Mouse (Mus musculus): Measurements from ENCODE around the gene Gm20431. TPM values are rescaled to one million over a fixed set of nuclear protein-coding genes. Genes with fewer than 3 reads are reported as not detected.

Gm20431 gene
- polyA plus RNA-seq, 1 experiment = 41.0 TPM

DNA sequence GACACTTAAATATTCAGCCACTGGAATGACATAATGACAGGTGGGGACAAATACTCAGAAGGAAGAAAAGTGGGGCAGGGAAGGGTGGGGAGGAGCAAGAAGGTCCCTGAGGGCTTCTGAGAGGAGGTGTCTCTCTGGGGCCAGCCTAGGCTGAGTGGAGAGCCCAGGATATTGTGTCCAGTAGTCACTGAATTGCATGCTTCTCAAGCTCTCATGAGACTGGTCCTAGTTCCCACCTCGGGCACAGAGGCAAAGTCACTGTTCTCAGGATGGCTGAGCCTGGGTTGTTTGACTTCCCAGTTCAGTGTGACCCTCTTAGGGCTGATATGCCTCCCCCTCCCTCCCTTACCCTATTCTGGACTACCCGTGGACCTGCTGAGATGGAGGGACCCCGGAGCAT, 31.5 kb upstream of the Gm20431 start:
- TF ChIP-seq CTCF (IDR thresholded peaks at IDR 0.05; ENCODE audit: control insufficient read depth, insufficient read depth, insufficient replicate concordance, low read depth, low read length) (no peak), POLR2A (IDR thresholded peaks at IDR 0.05; ENCODE audit: control insufficient read depth, low read depth, low read length) (no peak)
- no peak overlapping the region for H3K4me3 ChIP-seq (ENCODE audit: control insufficient read depth, low read depth, low read length)
- no peaks in the 10 kb centered on the region for H3K27me3 ChIP-seq (ENCODE audit: control insufficient read depth, insufficient read depth, low read length)
- peaks cover 14% of the 10 kb centered on the region for H3K4me1 ChIP-seq (ENCODE audit: control insufficient read depth, insufficient read depth, low read length)
- no peak overlapping the region for H3K27ac ChIP-seq (ENCODE audit: control insufficient read depth, insufficient read depth, low read depth, low read length)
- H3K36me3 ChIP-seq (ENCODE audit: control insufficient read depth, insufficient read depth, low read length) = no peaks in the 10 kb centered on the region

DNA sequence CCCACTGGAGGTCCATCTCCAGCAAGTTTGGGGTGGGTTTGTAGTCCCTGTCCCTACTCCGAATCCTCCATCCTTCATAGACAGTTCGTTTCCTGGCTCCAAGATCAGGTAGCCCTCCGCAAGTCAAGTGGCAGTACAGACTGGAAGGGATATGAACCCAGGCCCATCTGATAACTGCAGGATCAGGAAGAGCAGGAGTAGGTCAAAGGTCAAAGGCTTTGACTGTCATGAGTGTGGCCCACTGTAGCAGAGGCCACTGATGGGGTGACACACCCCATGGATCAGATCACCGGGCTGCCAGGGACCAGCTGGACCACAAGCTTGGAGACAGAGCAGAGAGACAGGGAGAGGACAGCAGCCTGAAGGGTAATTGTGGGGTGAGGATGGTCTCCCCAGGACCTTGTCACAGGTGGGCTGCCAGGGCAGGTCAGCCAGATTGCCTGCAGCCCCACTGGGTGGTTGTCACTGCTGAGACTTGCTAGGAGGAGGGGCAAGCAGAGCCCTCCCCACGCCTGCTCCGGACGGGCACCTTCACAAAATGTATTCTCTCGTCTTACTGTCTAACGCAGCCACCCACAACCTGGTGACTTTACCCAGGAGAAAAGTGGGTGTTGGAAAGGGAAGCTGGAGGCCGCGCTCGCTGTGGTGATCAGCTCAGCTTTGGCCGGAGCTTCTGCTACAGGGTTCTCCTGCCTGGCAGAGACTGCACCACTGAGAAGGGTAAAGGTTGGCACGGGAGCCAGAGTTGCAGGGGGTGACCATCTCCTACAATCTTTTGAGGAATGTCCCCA, 30.8 kb upstream of the Gm20431 start:
- H3K4me1 ChIP-seq (ENCODE audit: control insufficient read depth, insufficient read depth, low read length) = peaks cover 14% of the 10 kb centered on the region
- H3K4me3 ChIP-seq (ENCODE audit: control insufficient read depth, low read depth, low read length) = no peak overlapping the region
- H3K27ac ChIP-seq (ENCODE audit: control insufficient read depth, insufficient read depth, low read depth, low read length) = no peak overlapping the region
- TF ChIP-seq CTCF (IDR thresholded peaks at IDR 0.05; ENCODE audit: control insufficient read depth, insufficient read depth, insufficient replicate concordance, low read depth, low read length) (no peak), POLR2A (IDR thresholded peaks at IDR 0.05; ENCODE audit: control insufficient read depth, low read depth, low read length) (no peak)
- H3K27me3 ChIP-seq (ENCODE audit: control insufficient read depth, insufficient read depth, low read length) = no peaks in the 10 kb centered on the region
- no peaks in the 10 kb centered on the region for H3K36me3 ChIP-seq (ENCODE audit: control insufficient read depth, insufficient read depth, low read length)

DNA sequence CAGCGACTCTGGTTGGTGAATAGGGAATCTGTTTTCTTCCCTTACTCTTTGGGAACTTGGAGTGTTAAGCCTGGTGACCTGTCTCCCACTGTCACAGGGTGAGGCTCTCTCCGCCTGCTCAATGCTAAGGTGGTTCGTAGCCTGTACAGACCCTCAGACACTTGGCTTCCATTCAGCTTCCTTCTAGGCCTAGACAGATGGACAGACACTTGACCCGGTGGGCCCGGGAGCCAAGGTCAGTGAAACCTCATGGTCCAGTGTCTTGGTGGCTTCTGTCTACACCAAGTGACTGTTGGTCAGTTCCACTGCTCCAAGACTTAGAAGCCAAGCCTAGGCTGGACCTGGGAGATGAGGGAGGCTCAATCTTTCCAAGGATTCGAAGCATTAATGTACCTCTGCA, 30.1 kb upstream of the Gm20431 start:
- peaks cover 14% of the 10 kb centered on the region for H3K4me1 ChIP-seq (ENCODE audit: control insufficient read depth, insufficient read depth, low read length)
- H3K27ac ChIP-seq (ENCODE audit: control insufficient read depth, insufficient read depth, low read depth, low read length) = no peak overlapping the region
- H3K27me3 ChIP-seq (ENCODE audit: control insufficient read depth, insufficient read depth, low read length) = no peaks in the 10 kb centered on the region
- no peak for TF ChIP-seq CTCF (IDR thresholded peaks at IDR 0.05; ENCODE audit: control insufficient read depth, insufficient read depth, insufficient replicate concordance, low read depth, low read length)
- TF ChIP-seq POLR2A (IDR thresholded peaks at IDR 0.05; ENCODE audit: control insufficient read depth, low read depth, low read length) = no peak
- H3K4me3 ChIP-seq (ENCODE audit: control insufficient read depth, low read depth, low read length) = no peak overlapping the region
- no peaks in the 10 kb centered on the region for H3K36me3 ChIP-seq (ENCODE audit: control insufficient read depth, insufficient read depth, low read length)

DNA sequence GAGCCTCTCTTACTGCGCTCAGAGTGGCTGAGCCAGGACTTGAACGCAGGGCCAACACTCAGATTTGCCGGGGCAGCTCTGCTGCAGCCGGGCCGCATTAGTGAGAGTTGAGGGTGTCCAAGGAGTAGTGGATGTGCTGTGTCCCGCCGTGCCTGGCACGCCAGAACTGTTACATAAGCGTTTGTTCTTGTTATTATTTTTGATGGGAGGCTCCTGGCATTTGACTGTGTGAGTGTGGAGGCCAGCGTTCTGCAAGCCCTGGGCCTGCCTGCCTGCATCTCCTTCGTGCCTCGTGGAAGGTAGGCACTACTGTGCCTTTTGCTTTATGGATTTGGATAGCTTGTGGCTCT, 29.6 kb upstream of the Gm20431 start:
- Histone ChIP-seq H3K27ac (ENCODE audit: control insufficient read depth, insufficient read depth, low read depth, low read length) (no peak overlapping the region), H3K36me3 (ENCODE audit: control insufficient read depth, insufficient read depth, low read length) (no peaks in the 10 kb centered on the region), H3K4me1 (ENCODE audit: control insufficient read depth, insufficient read depth, low read length) (peaks cover 14% of the 10 kb centered on the region), H3K27me3 (ENCODE audit: control insufficient read depth, insufficient read depth, low read length) (no peaks in the 10 kb centered on the region), H3K4me3 (ENCODE audit: control insufficient read depth, low read depth, low read length) (peak overlapping the region; percentile 63)
- no peak for TF ChIP-seq CTCF (IDR thresholded peaks at IDR 0.05; ENCODE audit: control insufficient read depth, insufficient read depth, insufficient replicate concordance, low read depth, low read length)
- TF ChIP-seq POLR2A (IDR thresholded peaks at IDR 0.05; ENCODE audit: control insufficient read depth, low read depth, low read length) = no peak

DNA sequence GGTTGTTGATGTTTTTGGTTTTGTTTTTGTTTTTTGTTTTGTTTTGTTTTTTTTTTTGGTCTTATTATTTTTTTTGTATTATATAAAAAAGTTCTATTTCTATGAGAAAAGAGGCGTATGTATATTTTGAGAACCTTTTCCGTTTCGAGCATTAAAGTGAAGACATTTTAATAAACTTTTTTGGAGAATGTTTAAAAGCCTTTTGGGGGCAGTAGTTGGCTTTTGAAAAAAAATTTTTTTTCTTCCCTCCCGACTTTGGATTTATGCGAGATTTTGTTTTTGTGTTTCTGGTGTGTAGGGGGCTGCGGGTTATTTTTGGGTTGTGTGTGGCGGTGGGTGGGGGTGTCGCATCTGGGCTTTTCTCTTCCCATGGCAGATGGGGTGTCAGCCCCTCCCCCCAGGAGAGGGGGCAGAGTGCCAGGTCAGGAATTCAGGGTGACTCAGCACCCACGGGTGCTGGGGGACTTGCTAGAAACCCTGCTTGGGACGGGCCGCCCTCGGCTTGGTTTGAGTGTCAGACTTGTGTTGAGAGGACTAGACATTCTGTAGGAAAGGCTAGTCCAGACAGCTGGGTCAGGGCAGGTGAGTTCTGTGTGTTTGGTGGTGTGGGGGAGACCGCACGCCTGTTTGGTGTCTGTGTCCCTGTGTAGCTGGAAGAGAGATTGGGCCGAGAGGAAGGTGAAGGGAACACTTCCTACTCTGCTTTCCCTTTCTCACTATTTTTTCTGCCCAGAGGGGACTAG, 29.1 kb upstream of the Gm20431 start:
- peak overlapping the region; percentile 88 for H3K4me3 ChIP-seq (ENCODE audit: control insufficient read depth, low read depth, low read length)
- H3K36me3 ChIP-seq (ENCODE audit: control insufficient read depth, insufficient read depth, low read length) = no peaks in the 10 kb centered on the region
- no peak overlapping the region for H3K27ac ChIP-seq (ENCODE audit: control insufficient read depth, insufficient read depth, low read depth, low read length)
- H3K4me1 ChIP-seq (ENCODE audit: control insufficient read depth, insufficient read depth, low read length) = peaks cover 14% of the 10 kb centered on the region
- no peaks in the 10 kb centered on the region for H3K27me3 ChIP-seq (ENCODE audit: control insufficient read depth, insufficient read depth, low read length)
- no peak for TF ChIP-seq POLR2A (IDR thresholded peaks at IDR 0.05; ENCODE audit: control insufficient read depth, low read depth, low read length)

DNA sequence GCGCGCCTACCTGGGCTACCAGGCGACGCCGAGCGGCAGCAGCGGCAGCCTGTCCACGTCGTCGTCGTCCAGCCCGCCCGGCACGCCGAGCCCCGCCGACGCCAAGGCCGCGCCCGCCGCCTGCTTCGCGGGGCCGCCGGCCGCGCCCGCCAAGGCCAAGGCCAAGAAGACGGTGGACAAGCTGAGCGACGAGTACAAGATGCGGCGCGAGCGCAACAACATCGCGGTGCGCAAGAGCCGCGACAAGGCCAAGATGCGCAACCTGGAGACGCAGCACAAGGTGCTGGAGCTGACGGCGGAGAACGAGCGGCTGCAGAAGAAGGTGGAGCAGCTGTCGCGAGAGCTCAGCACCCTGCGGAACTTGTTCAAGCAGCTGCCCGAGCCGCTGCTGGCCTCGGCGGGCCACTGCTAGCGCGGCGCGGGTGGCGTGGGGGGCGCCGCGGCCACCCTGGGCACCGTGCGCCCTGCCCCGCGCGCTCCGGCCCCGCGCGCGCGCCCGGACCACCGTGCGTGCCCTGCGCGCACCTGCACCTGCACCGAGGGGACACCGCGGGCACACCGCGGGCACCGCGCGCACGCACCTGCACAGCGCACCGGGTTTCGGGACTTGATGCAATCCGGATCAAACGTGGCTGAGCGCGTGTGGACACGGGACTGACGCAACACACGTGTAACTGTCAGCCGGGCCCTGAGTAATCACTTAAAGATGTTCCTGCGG, 28.4 kb upstream of the Gm20431 start, which contains the start of gene Tmem189:
TSS of gene Tmem189 (minus strand) at position 322 of the 718 bp plus-strand sequence.
- H3K4me3 ChIP-seq (ENCODE audit: control insufficient read depth, low read depth, low read length) = peak within 1 kb of the TSS; percentile 88
- H3K27me3 ChIP-seq (ENCODE audit: control insufficient read depth, insufficient read depth, low read length) = no peaks in the 10 kb centered on the region
- no peak for TF ChIP-seq CTCF (IDR thresholded peaks at IDR 0.05; ENCODE audit: control insufficient read depth, insufficient read depth, insufficient replicate concordance, low read depth, low read length)
- TF ChIP-seq POLR2A (IDR thresholded peaks at IDR 0.05; ENCODE audit: control insufficient read depth, low read depth, low read length) = no peak
- peaks cover 14% of the 10 kb centered on the region for H3K4me1 ChIP-seq (ENCODE audit: control insufficient read depth, insufficient read depth, low read length)
- no peaks in the 10 kb centered on the region for H3K36me3 ChIP-seq (ENCODE audit: control insufficient read depth, insufficient read depth, low read length)
- peak within 1 kb of the TSS; percentile 46 for H3K27ac ChIP-seq (ENCODE audit: control insufficient read depth, insufficient read depth, low read depth, low read length)

Measured in testis, adult 2 months (tissue).